Mouse (Mus musculus) midbrain, embryonic 14.5 days (tissue): Measurements from ENCODE around the gene Polr3gl. TPM values are rescaled to one million over a fixed set of nuclear protein-coding genes. Genes with fewer than 3 reads are reported as not detected.

Experiments used
- ATAC-seq: fragments of 200-750 bp; cut with Nextera tagmentation; 2 replicates; pipeline ENCODE4 v1.8.0; 2017; ENCODE audit warnings: moderate number of reproducible peaks, moderate library complexity; ENCODE audit not compliant: low FRiP score, low TSS enrichment
- DNase-seq: peaks from one replicate; pipeline ENCODE4 v3.0.0-alpha.2; 2015
- H3K27ac ChIP-seq: fragments of 300-500 bp; sonication (generic); replicated peaks from 2 replicates; pipeline ENCODE4 v1.5.1; 2014; ENCODE audit warnings: mild to moderate bottlenecking, low read depth, low read length, moderate library complexity
- H3K27me3 ChIP-seq: fragments of 300-500 bp; sonication (generic); 2 replicates; pipeline ENCODE4 v1.6.1; 2014; ENCODE audit warnings: low read length, control low read depth, mixed read lengths; ENCODE audit not compliant: control insufficient read depth, insufficient read depth
- H3K36me3 ChIP-seq: fragments of 300-500 bp; sonication (generic); 2 replicates; pipeline ENCODE4 v1.6.1; 2014; ENCODE audit warnings: low read length, control low read depth; ENCODE audit not compliant: control insufficient read depth, insufficient read depth
- H3K4me1 ChIP-seq: fragments of 300-500 bp; sonication (generic); 2 replicates; pipeline ENCODE4 v1.6.1; 2014; ENCODE audit warnings: mild to moderate bottlenecking, antibody characterized with exemption, low read length, control low read depth; ENCODE audit not compliant: control insufficient read depth, insufficient read depth
- H3K4me2 ChIP-seq: fragments of 300-500 bp; sonication (generic); 2 replicates; pipeline ENCODE4 v1.6.1; 2014; ENCODE audit warnings: mild to moderate bottlenecking, low read length, moderate library complexity
- H3K4me3 ChIP-seq: fragments of 300-500 bp; sonication (generic); replicated peaks from 2 replicates; pipeline ENCODE4 v1.5.1; 2014; ENCODE audit warnings: low read depth, low read length
- H3K9ac ChIP-seq: fragments of 300-500 bp; sonication (generic); replicated peaks from 2 replicates; pipeline ENCODE4 v1.6.1; 2014; ENCODE audit warnings: mild to moderate bottlenecking, low read length, moderate library complexity
- H3K9me3 ChIP-seq: fragments of 300-500 bp; sonication (generic); 2 replicates; pipeline ENCODE4 v1.6.1; 2016; ENCODE audit warnings: low read length, control low read depth, mixed read lengths; ENCODE audit not compliant: control insufficient read depth
- WGBS: fragments of 180-500 bp; shearing (Covaris S2); extraction: QIAGEN DNeasy Blood & Tissue Kit; methylation state at CpG from one replicate; pipeline ENCODE4 v1.1.7; 2014; 5-methylcytosine and 5-hydroxymethylcytosine counted together
- polyA plus RNA-seq: library from polyadenylated mRNA; unstranded; fragments of >200 nt; fragmentation: Nextera tagmentation; extraction: Ambion mirVana; gene quantifications from 2 replicates; pipeline ENCODE4 v1.2.1, GENCODE M21; 2014

Gene Polr3gl
- polyA plus RNA-seq, 1 experiment from 2014 or later: 17.1 TPM

- ATAC-seq (no peak), DNase-seq (no peak)
- H3K4me3 ChIP-seq: no peak overlapping the region
- no peak overlapping the region for H3K4me2 ChIP-seq
- H3K27ac ChIP-seq: no peak overlapping the region
- no peaks in the 10 kb centered on the region for H3K4me1 ChIP-seq
- no peaks in the 10 kb centered on the region for H3K27me3 ChIP-seq
- H3K36me3 ChIP-seq: no peaks in the 10 kb centered on the region
- H3K9ac ChIP-seq: no peak overlapping the region
- WGBS: 24% methylated on average over 6 of the region's 6 CpGs
- no peaks in the 10 kb centered on the region for H3K9me3 ChIP-seq
Measured at GRCm38 (mm10) chr3:96540740-96541139, 53.2 kb downstream of the Polr3gl start.

DNA sequence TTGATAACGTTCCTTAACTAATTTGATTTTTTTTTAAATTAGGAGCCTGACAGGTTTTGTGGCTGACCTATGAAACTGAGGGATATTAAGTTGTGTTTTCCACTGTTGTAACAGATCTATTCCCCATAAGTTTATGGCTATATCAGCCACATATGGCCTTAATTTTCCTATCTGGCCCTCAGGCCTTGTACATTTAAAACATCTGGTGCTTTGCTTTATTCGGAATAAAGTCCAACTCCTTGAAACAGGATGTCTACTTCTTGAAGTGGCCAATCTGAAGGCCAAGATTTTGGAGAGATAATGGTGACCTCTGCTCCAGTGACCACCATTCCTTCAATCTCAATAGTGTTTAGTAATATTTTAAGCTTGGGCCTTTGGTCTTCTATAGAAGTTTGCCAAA is 54.7 kb downstream of the Polr3gl start:
- DNase-seq: no peak
- no peak overlapping the region for H3K9ac ChIP-seq
- H3K27ac ChIP-seq: no peak overlapping the region
- no peaks in the 10 kb centered on the region for H3K27me3 ChIP-seq
- H3K36me3 ChIP-seq: no peaks in the 10 kb centered on the region
- no peak overlapping the region for H3K4me2 ChIP-seq
- no peaks in the 10 kb centered on the region for H3K9me3 ChIP-seq
- ATAC-seq: no peak
- no peaks in the 10 kb centered on the region for H3K4me1 ChIP-seq
- H3K4me3 ChIP-seq: no peak overlapping the region
- WGBS: 89% methylated on average over 2 of the region's 2 CpGs

DNA sequence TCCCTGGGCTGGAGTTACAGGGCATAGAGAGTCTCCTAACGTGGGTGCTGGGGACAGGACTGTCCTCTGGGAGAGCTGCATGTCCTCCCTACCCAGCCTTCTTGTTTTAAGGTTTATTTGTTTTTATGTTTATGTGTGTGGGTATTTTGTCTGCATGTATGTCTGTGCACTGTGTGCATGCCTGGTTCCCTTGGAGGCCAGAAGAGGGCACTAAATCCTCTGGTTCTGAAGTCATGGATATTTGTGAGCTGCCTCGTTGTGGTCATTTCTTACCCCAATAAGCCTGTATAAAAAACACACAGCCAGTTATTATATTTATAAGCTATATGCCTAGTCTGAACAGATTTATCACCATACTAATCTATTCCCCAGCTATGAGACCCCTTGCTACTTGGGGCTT is 59.7 kb downstream of the Polr3gl start:
- Histone ChIP-seq H3K27me3 (no peaks in the 10 kb centered on the region), H3K9ac (no peak overlapping the region), H3K4me3 (no peak overlapping the region), H3K4me1 (no peaks in the 10 kb centered on the region), H3K36me3 (no peaks in the 10 kb centered on the region), H3K27ac (no peak overlapping the region), H3K4me2 (no peak overlapping the region), H3K9me3 (no peaks in the 10 kb centered on the region)
- 57% methylated on average over 2 of the region's 2 CpGs for WGBS
- no peak for ATAC-seq
- DNase-seq: no peak

DNA sequence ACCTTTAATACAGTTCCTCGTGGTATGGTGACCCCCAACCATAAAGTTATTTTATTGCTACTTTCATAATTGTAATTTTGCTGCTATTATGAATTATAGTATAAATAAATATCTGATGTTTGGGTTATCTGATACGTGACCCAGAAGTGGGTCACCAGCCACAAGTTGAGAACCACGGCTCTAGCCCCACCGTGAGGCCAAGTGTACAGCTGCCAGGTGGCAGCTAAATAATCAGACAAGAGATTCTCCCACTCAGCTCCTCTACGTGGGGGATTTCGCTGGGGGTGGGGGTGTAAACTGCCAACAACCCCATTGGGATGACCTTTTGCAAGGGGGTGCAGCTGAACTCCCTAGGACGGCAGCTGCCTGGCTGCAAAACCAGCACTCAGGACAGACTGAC is 61.9 kb downstream of the Polr3gl start:
- Histone ChIP-seq H3K4me2 (no peak overlapping the region), H3K4me3 (no peak overlapping the region), H3K36me3 (no peaks in the 10 kb centered on the region), H3K27me3 (peaks cover 14% of the 10 kb centered on the region), H3K9me3 (no peaks in the 10 kb centered on the region), H3K27ac (no peak overlapping the region), H3K4me1 (peaks cover 4% of the 10 kb centered on the region), H3K9ac (no peak overlapping the region)
- DNase-seq (no peak), ATAC-seq (no peak)
- WGBS: 73% methylated on average over 7 of the region's 7 CpGs

GRCm38 (mm10) chr3:96528506-96528905 is 65.5 kb downstream of the Polr3gl start:
- Histone ChIP-seq H3K9me3 (no peaks in the 10 kb centered on the region), H3K4me3 (no peak overlapping the region), H3K4me1 (peaks cover 9% of the 10 kb centered on the region), H3K36me3 (no peaks in the 10 kb centered on the region), H3K4me2 (no peak overlapping the region), H3K9ac (no peak overlapping the region), H3K27me3 (peaks cover 19% of the 10 kb centered on the region), H3K27ac (no peak overlapping the region)
- DNase-seq (no peak), ATAC-seq (no peak)
- WGBS: 27% methylated on average over 9 of the region's 9 CpGs

Other genes with a start within 250 kb of the Polr3gl start
- not detected in 2 replicates for gene BC107364, start 141.9 kb downstream of the Polr3gl start, polyA plus RNA-seq
- 0.84 and 1.3 TPM in 2 replicates for gene Hfe2, start 69.0 kb downstream of the Polr3gl start, polyA plus RNA-seq
- gene Txnip, start 36.2 kb downstream of the Polr3gl start, polyA plus RNA-seq: 45.0 and 60.1 TPM in 2 replicates
- 0.43 and 0.45 TPM in 2 replicates for gene Gm16253, start 17.2 kb downstream of the Polr3gl start, polyA plus RNA-seq
- 12.0 and 13.7 TPM in 2 replicates for gene Ankrd34a, start 2.5 kb upstream of the Polr3gl start, polyA plus RNA-seq
- 6.7 and 7.5 TPM in 2 replicates for gene Lix1l, start 7.0 kb upstream of the Polr3gl start, polyA plus RNA-seq
- gene Rbm8a, start 35.8 kb upstream of the Polr3gl start, polyA plus RNA-seq: 125 and 139 TPM in 2 replicates
- gene Pex11b, start 41.2 kb upstream of the Polr3gl start, polyA plus RNA-seq: 61.3 and 61.5 TPM in 2 replicates
- 0.11 TPM in 1 of 2 replicates, not detected in the other for gene Gm42957, start 41.3 kb upstream of the Polr3gl start, polyA plus RNA-seq
- gene Itga10, start 51.4 kb upstream of the Polr3gl start, polyA plus RNA-seq: 0.62 and 0.84 TPM in 2 replicates
- 0.57 and 0.84 TPM in 2 replicates for gene Ankrd35, start 76.0 kb upstream of the Polr3gl start, polyA plus RNA-seq
- 25.5 and 26.3 TPM in 2 replicates for gene Pias3, start 102.2 kb upstream of the Polr3gl start, polyA plus RNA-seq
- 14.1 and 14.3 TPM in 2 replicates for gene Nudt17, start 114.4 kb upstream of the Polr3gl start, polyA plus RNA-seq
- 27.9 and 28.7 TPM in 2 replicates for gene Polr3c, start 133.4 kb upstream of the Polr3gl start, polyA plus RNA-seq
- 69.6 and 83.8 TPM in 2 replicates for gene Rnf115, start 133.5 kb upstream of the Polr3gl start, polyA plus RNA-seq
- 0.16 TPM in 1 of 2 replicates, not detected in the other for gene Pdzk1, start 235.1 kb upstream of the Polr3gl start, polyA plus RNA-seq
- 0.39 and 0.46 TPM in 2 replicates for gene Cd160, start 235.2 kb upstream of the Polr3gl start, polyA plus RNA-seq